Mouse (Mus musculus) hindbrain, embryonic 13.5 days (tissue): ENCODE measurements around the gene Olfr1026. TPM values are rescaled to one million over a fixed set of nuclear protein-coding genes. Genes with fewer than 3 reads are reported as not detected.

Experiments used
- ATAC-seq: fragments of 200-750 bp; cut with Nextera tagmentation; 2 replicates; pipeline ENCODE4 v1.8.0; 2017; ENCODE audit warnings: moderate TSS enrichment; ENCODE audit not compliant: low FRiP score
- H3K27ac ChIP-seq: fragments of 300-500 bp; sonication (generic); 2 replicates; pipeline ENCODE4 v1.5.1; 2015; ENCODE audit warnings: inconsistent platforms, mild to moderate bottlenecking, moderate library complexity
- H3K27me3 ChIP-seq: fragments of 300-500 bp; sonication (generic); 2 replicates; pipeline ENCODE4 v1.6.1; 2015; ENCODE audit warnings: mild to moderate bottlenecking, inconsistent platforms
- H3K36me3 ChIP-seq: fragments of 300-500 bp; sonication (generic); 2 replicates; pipeline ENCODE4 v1.6.1; 2015; ENCODE audit warnings: mild to moderate bottlenecking, inconsistent platforms
- H3K4me1 ChIP-seq: fragments of 300-500 bp; sonication (generic); replicated peaks from 2 replicates; pipeline ENCODE4 v1.6.1; 2015; ENCODE audit warnings: inconsistent platforms
- H3K4me2 ChIP-seq: fragments of 300-500 bp; sonication (generic); 2 replicates; pipeline ENCODE4 v1.6.1; 2015; ENCODE audit warnings: inconsistent platforms, mild to moderate bottlenecking, moderate library complexity
- H3K4me3 ChIP-seq: fragments of 300-500 bp; sonication (generic); 2 replicates; pipeline ENCODE4 v1.5.1; 2015; ENCODE audit warnings: mild to moderate bottlenecking, inconsistent platforms
- H3K9ac ChIP-seq: fragments of 300-500 bp; sonication (generic); 2 replicates; pipeline ENCODE4 v1.6.1; 2015; ENCODE audit warnings: mild to moderate bottlenecking, inconsistent platforms
- H3K9me3 ChIP-seq: fragments of 300-500 bp; sonication (generic); 2 replicates; pipeline ENCODE4 v1.6.1; 2016; ENCODE audit warnings: inconsistent platforms
- WGBS: fragments of 180-500 bp; shearing (Covaris S2); methylation state at CpG from one replicate; pipeline ENCODE4 v1.1.7; 2015; 5-methylcytosine and 5-hydroxymethylcytosine counted together
- polyA plus RNA-seq: library from polyadenylated mRNA; unstranded; fragments of >200 nt; fragmentation: Nextera tagmentation; extraction: Ambion mirVana; gene quantifications from 2 replicates; pipeline ENCODE4 v1.2.1, GENCODE M21; 2015

The Olfr1026 gene
- polyA plus RNA-seq: not detected in 2 replicates

GRCm38 (mm10) chr2:85921258-85921657 lies at the start of gene Olfr1026:
Gene Olfr1026 (plus strand): TSS chr2:85921558.
- Histone ChIP-seq H3K4me2 (no peak within 1 kb of the TSS), H3K36me3 (no peaks in the 10 kb centered on the region), H3K4me3 (no peak within 1 kb of the TSS), H3K9ac (no peak within 1 kb of the TSS), H3K4me1 (no peaks in the 10 kb centered on the region), H3K27ac (no peak within 1 kb of the TSS), H3K27me3 (no peaks in the 10 kb centered on the region), H3K9me3 (no peaks in the 10 kb centered on the region)
- 90% methylated on average over 3 of the region's 3 CpGs for WGBS
- ATAC-seq: no peak

- H3K9ac ChIP-seq: no peak within 1 kb of the TSS
- H3K36me3 ChIP-seq: no peaks in the 10 kb centered on the region
- ATAC-seq: no peak
- no peak within 1 kb of the TSS for H3K4me3 ChIP-seq
- H3K4me2 ChIP-seq: no peak within 1 kb of the TSS
- WGBS: 80% methylated on average over 2 of the region's 2 CpGs
- no peaks in the 10 kb centered on the region for H3K27me3 ChIP-seq
- no peaks in the 10 kb centered on the region for H3K9me3 ChIP-seq
- H3K27ac ChIP-seq: no peak within 1 kb of the TSS
- H3K4me1 ChIP-seq: no peaks in the 10 kb centered on the region
These were observed 36.0 kb upstream of the Olfr1026 start, which contains the start of gene Olfr1023 for GRCm38 (mm10) chr2:85885340-85885739. Gene Olfr1023 (plus strand): TSS chr2:85885640.

GRCm38 (mm10) chr2:85904952-85905351 lies 16.4 kb upstream of the Olfr1026 start, which contains the start of gene Olfr1024:
Gene Olfr1024 (minus strand): TSS chr2:85905052.
- no peak for ATAC-seq
- Histone ChIP-seq H3K9ac (no peak within 1 kb of the TSS), H3K9me3 (peaks cover 5% of the 10 kb centered on the region; the same call in 1 of the 2 replicates), H3K27me3 (no peaks in the 10 kb centered on the region), H3K36me3 (no peaks in the 10 kb centered on the region), H3K4me3 (no peak within 1 kb of the TSS), H3K4me1 (no peaks in the 10 kb centered on the region), H3K4me2 (no peak within 1 kb of the TSS), H3K27ac (no peak within 1 kb of the TSS)
- 86% methylated on average over 3 of the region's 3 CpGs for WGBS

GRCm38 (mm10) chr2:85913197-85913596 lies 8.2 kb upstream of the Olfr1026 start:
- ATAC-seq: no peak
- Histone ChIP-seq H3K9ac (no peak overlapping the region), H3K4me1 (no peaks in the 10 kb centered on the region), H3K27me3 (no peaks in the 10 kb centered on the region), H3K4me3 (no peak overlapping the region), H3K9me3 (no peaks in the 10 kb centered on the region), H3K27ac (no peak overlapping the region), H3K4me2 (no peak overlapping the region), H3K36me3 (no peaks in the 10 kb centered on the region)

- Histone ChIP-seq H3K27ac (no peak within 1 kb of the TSS), H3K9me3 (no peaks in the 10 kb centered on the region)
- ATAC-seq: no peak
These were observed 6.5 kb upstream of the Olfr1026 start, which contains the start of gene Olfr1025-ps1 for GRCm38 (mm10) chr2:85914893-85915292. Gene Olfr1025-ps1 (plus strand): TSS chr2:85915193.

GRCm38 (mm10) chr2:85950137-85950536 lies 28.8 kb downstream of the Olfr1026 start, which contains the start of gene Olfr1028:
Gene Olfr1028 (plus strand): TSS chr2:85950437.
- H3K4me3 ChIP-seq: no peak within 1 kb of the TSS
- WGBS: 88% methylated on average over 1 of the region's 1 CpGs
- H3K27me3 ChIP-seq: no peaks in the 10 kb centered on the region
- no peaks in the 10 kb centered on the region for H3K36me3 ChIP-seq
- H3K9me3 ChIP-seq: no peaks in the 10 kb centered on the region
- no peak within 1 kb of the TSS for H3K27ac ChIP-seq
- H3K4me2 ChIP-seq: no peak within 1 kb of the TSS
- no peaks in the 10 kb centered on the region for H3K4me1 ChIP-seq
- no peak within 1 kb of the TSS for H3K9ac ChIP-seq
- no peak for ATAC-seq

More at GRCm38 (mm10) chr2:85914893-85915292, 6.5 kb upstream of the Olfr1026 start, which contains the start of gene Olfr1025-ps1:
- H3K9ac ChIP-seq: no peak within 1 kb of the TSS
- 73% methylated on average over 1 of the region's 1 CpGs for WGBS
- no peak within 1 kb of the TSS for H3K4me2 ChIP-seq
- no peaks in the 10 kb centered on the region for H3K27me3 ChIP-seq
- no peak within 1 kb of the TSS for H3K4me3 ChIP-seq
- H3K4me1 ChIP-seq: no peaks in the 10 kb centered on the region
- no peaks in the 10 kb centered on the region for H3K36me3 ChIP-seq

GRCm38 (mm10) chr2:85973595-85973994 lies 52.2 kb downstream of the Olfr1026 start, which contains the start of gene Olfr1029:
Gene Olfr1029 (plus strand): TSS chr2:85973895.
- Histone ChIP-seq H3K9ac (no peak within 1 kb of the TSS), H3K27ac (no peak within 1 kb of the TSS), H3K9me3 (no peaks in the 10 kb centered on the region), H3K4me2 (no peak within 1 kb of the TSS), H3K27me3 (no peaks in the 10 kb centered on the region), H3K36me3 (no peaks in the 10 kb centered on the region), H3K4me3 (no peak within 1 kb of the TSS), H3K4me1 (no peaks in the 10 kb centered on the region)
- 91% methylated on average over 2 of the region's 2 CpGs for WGBS
- ATAC-seq: no peak

Other genes starting within 250 kb of the Olfr1026 start
- not detected in 2 replicates for gene Olfr1006, start 242.8 kb upstream of the Olfr1026 start, polyA plus RNA-seq
- not detected in 2 replicates for gene Olfr1008, start 232.1 kb upstream of the Olfr1026 start, polyA plus RNA-seq
- not detected in 2 replicates for gene Olfr1009, start 206.1 kb upstream of the Olfr1026 start, polyA plus RNA-seq
- gene Olfr1012, start 158.8 kb upstream of the Olfr1026 start, polyA plus RNA-seq: not detected in 2 replicates
- not detected in 2 replicates for gene Olfr1013, start 154.5 kb upstream of the Olfr1026 start, polyA plus RNA-seq
- not detected in 2 replicates for gene Olfr1014, start 148.8 kb upstream of the Olfr1026 start, polyA plus RNA-seq
- gene Olfr1015, start 139.5 kb upstream of the Olfr1026 start, polyA plus RNA-seq: not detected in 2 replicates
- gene Olfr1016, start 119.0 kb upstream of the Olfr1026 start, polyA plus RNA-seq: not detected in 2 replicates
- not detected in 2 replicates for gene Olfr1018, start 103.1 kb upstream of the Olfr1026 start, polyA plus RNA-seq
- gene Olfr1019, start 76.1 kb upstream of the Olfr1026 start, polyA plus RNA-seq: not detected in 2 replicates
- gene Olfr1020, start 74.5 kb upstream of the Olfr1026 start, polyA plus RNA-seq: not detected in 2 replicates
- gene Olfr1022, start 53.0 kb upstream of the Olfr1026 start, polyA plus RNA-seq: not detected in 2 replicates
- not detected in 2 replicates for gene Olfr1023, start 35.9 kb upstream of the Olfr1026 start, polyA plus RNA-seq
- gene Olfr1024, start 16.5 kb upstream of the Olfr1026 start, polyA plus RNA-seq: not detected in 2 replicates
- not detected in 2 replicates for gene Olfr1025-ps1, start 6.4 kb upstream of the Olfr1026 start, polyA plus RNA-seq
- not detected in 2 replicates for gene Olfr1028, start 28.9 kb downstream of the Olfr1026 start, polyA plus RNA-seq
- not detected in 2 replicates for gene Olfr1029, start 52.3 kb downstream of the Olfr1026 start, polyA plus RNA-seq
- gene Olfr1030, start 57.7 kb downstream of the Olfr1026 start, polyA plus RNA-seq: not detected in 2 replicates
- not detected in 2 replicates for gene Olfr1031, start 68.7 kb downstream of the Olfr1026 start, polyA plus RNA-seq
- gene Olfr1032, start 84.0 kb downstream of the Olfr1026 start, polyA plus RNA-seq: not detected in 2 replicates
- gene Olfr1033, start 99.1 kb downstream of the Olfr1026 start, polyA plus RNA-seq: not detected in 2 replicates
- gene Olfr1034, start 124.3 kb downstream of the Olfr1026 start, polyA plus RNA-seq: not detected in 2 replicates
- not detected in 2 replicates for gene Olfr1036, start 152.4 kb downstream of the Olfr1026 start, polyA plus RNA-seq
- gene Olfr1037, start 165.8 kb downstream of the Olfr1026 start, polyA plus RNA-seq: not detected in 2 replicates
- not detected in 2 replicates for gene Olfr1039, start 214.4 kb downstream of the Olfr1026 start, polyA plus RNA-seq
- not detected in 2 replicates for gene Olfr1040, start 225.2 kb downstream of the Olfr1026 start, polyA plus RNA-seq
- not detected in 2 replicates for gene Olfr1042, start 240.3 kb downstream of the Olfr1026 start, polyA plus RNA-seq
- gene Olfr1043, start 246.0 kb downstream of the Olfr1026 start, polyA plus RNA-seq: not detected in 2 replicates